Mouse (Mus musculus) gastrocnemius, adult 8-10 months (tissue): ENCODE results near the gene Irf9. TPM values are rescaled to one million over a fixed set of nuclear protein-coding genes. Genes with fewer than 3 reads are reported as not detected.
A peak's percentile ranks its signal among the peaks of the same experiment; 100 is the strongest.

ENCODE experiments used
- DNase-seq, 2 experiments: peaks; one replicate each; pipeline ENCODE4 v3.0.0; 2022; ENCODE audit warnings: low spot score in 2 of 2
- total RNA-seq, 4 experiments: library from RNA; stranded (reverse); gene quantifications; 2 replicates each; pipeline ENCODE4 v1.2.4; 2022

The Irf9 gene
- total RNA-seq, 4 experiments from 2014 or later = 2.4 to 3.0 (median 2.5) TPM

DNA sequence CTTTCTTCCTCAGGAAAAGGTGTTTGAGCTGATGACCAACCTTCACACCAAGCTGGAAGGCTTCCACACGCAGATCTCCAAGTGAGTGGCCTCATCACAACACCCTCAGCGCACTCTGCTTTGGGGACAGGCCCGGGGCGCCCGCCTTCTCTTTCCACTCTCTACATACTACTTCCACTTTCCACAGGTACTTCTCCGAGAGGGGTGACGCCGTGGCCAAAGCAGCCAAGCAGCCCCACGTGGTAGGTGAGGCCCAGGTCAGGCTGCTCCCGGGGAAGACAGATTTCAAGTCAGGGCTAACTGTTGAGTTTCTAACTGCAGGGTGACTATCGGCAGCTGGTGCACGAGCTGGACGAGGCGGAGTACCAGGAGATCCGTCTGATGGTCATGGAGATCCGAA is 22.6 kb upstream of the Irf9 start:
- DNase-seq = no peak

DNA sequence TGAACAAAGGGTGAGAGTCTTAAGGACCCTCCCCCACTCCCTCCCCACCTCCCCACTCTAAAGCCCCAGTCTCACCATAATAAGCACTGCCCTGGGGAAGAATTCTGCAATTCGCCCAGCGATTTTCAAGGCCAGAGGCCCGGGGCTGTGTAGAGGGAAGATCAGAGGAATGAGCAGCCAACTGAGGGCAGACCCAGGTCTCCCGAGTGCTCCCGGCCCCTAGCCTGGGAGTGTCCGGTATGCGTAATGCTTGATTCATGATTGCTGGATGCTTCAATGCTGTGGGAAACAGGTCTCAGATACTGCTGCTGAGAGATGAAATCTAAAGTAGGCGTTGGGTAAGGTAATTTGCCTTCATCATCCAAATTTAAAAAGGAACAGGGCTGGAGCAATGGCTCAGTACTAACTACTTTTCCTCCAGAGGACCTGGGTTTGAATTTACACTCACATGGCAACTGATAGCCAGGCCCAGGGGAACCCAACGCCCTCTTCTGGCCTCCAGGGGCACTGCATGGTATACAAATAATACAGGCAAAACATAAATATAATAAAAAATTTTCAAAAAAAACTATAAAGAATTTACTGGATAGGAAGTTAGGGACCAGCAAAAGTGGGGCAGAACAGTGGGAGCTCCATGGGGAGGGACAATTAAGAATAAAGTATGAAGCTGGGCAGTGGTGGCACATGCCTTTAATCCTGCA is 21.2 kb upstream of the Irf9 start:
- DNase-seq = no peak

DNA sequence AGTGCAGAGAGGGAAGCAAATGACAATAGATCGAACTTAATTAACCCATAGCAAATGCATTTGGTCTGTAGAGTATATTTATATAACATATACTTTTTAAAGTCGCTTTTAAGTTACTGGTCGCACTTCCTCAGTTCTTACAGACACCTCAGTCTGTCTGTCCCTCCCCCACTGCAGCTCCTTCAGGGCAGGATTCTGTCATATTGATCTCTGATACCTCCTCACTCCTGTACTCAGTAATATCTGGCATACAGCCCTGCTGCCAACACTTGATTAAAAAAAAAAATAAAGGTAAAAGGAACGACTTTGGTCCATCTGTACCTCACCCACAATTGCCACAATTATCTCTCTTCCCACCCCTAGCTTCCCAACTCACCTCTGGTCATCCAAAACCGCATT is 19.1 kb upstream of the Irf9 start:
- DNase-seq = no peak

DNA sequence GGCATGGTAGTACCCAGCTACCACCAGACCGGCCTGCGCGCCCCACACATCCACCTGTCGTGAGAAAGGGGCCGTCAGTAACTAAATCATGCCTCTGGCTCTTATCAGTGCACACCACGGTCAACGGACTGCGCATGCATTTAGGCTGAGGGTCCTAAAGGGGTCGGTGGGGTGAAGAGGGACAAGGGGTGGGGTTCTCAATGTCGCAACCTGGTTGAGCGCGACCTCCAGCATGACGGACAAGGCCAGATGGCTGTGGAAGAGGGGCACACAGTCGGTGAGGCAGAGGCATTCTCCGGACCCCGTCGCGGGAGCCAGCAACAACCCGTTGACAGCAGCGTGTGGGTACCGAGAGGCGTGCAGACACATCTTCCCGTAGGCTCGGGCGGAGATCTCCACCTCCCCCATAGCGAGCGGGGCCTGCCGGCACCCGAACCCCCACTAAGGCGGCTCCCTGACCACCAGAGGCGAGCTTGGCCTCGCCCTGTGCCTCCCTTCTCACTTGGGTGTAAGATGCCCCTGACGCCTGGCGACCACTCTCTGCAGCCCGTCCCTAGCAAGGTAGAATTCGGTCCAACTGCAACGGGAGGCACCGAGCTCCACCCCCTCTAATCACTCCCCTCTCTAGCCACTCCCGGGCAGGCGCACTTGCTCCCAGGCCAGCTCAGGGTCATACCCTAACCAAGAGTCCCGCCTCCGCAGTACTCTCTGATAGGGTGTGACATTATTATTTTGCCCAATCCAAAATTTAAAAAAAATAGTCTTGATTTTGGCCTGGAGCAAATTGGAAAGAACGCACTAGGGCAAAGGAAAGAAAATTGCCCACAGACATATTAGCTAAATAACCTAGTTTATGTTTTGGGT is 18.4 kb upstream of the Irf9 start, which contains the start of gene Emc9:
Gene Emc9 (minus strand): TSS at position 601 of the 864 bp plus-strand sequence.
- DNase-seq = peak; percentile 70 to 79

DNA sequence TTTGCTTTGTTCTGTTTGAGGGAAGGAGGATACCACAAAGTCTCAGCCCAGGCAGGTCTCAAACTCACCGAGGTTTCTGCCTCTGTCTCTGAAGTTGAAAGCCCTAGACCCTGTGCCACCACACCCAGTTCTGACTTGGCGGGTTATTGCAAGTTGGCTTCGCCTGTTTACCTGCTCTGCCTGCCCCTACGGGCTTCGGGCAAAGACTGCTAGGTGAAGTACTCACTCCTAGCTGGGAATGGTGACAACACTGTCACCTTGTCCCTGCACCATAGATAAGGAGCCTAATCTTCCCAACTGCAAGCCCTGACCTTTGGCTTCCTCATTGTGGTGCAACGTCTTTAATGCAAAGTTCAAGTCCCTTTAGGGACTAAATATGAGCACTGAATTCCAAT is 17.8 kb upstream of the Irf9 start:
- DNase-seq = no peak

DNA sequence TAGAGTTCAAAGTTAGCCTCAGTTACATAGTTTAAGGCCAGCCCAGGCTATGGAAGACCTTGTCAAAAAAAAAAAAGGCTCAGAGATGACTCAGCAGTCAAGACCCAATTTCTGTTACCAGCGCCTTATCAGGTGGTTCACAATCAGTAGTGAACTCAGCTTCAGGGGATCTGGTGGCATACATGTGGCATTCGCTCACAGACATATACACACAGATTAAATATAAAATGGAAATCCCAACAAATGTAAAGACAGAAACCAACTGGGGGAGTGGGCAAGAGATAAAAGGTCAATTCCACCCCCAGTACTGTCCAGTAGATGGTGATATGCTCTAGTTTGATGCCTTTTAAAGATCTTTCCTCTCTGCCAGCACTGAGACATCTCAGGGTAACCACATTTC is 17.2 kb upstream of the Irf9 start:
- no peak for DNase-seq

DNA sequence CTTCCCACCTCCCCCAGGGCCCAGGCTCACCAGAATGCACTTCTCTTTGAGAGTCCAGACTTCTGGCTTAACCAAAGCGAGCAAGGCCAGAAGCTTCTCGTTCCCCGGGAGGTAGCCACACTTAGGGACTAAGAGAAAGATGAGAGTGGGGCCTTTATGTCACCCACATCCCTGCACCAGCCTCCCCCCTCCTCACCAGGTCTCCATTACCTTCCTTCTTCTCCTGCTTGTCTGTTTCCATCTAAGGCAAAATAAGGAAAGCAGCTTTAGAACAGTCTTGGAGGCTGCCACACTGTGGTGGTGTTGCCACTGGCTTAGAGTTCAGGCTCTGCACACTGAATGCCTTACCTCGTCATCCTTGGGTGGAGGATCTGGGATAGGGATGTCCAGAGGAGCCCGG is 14.1 kb upstream of the Irf9 start:
- DNase-seq = no peak

DNA sequence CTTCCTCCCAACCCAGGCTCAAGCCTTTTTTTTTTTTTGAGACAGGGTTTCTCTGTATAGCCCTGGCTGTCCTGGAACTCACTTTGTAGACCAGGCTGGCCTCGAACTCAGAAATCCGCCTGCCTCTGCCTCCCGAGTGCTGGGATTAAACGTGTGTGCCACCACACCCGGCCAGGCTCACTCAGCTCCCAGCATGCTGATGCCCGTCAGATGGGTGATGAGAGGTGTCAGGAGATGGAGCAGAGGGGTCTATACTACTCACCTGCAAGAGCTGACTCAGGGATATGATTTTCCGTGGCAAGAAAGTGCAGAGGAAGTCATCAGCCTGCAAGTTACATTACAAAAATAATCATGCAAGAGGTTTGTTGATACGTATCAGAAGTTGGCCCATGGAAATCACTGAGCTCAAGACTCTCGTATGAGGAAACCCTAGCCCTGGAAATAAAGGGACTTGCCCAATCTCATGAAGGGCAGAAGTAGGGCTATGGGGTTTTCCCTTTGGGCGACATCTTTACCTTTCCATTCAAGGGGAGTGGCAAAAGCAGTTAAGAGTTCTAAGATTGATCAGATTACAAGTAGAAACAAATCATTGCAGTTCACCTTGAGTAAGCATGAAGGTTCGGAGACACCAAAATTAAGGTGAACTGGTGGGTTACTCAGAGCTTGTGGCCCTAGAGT is 13.5 kb upstream of the Irf9 start:
- DNase-seq = no peak

DNA sequence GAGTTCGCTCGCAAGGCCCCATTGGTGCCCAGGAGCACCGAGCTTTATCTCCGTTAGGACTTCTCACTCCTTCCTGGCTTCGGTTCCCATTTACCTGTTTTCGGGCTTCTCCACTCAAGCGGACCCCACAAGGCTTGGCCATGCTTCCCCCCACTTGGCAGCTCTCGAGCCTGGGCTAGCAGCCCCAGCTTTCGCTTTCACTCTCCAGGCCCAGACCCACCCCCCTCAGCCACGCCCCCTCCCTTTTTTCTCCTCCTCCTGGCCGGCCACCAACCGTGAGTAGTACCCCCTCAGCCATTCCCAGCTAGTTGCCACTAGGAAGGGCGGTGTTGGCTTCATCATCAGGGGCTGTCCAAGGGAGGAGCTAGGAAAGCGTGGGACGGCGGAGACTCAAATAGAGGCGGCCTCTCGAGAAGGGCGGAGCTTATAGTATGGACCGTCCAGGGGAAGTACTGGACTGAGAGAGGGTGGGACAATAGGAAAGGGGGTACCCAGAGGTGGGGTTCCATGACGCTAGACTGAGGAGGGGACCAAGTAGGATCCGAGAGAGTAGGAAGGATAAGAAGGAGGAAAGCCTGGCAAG is 12.5 kb upstream of the Irf9 start, which contains the start of gene Psme2:
Gene Psme2 (minus strand): TSS at position 366 of the 583 bp plus-strand sequence.
- peak; percentile 89 to 94 for DNase-seq

DNA sequence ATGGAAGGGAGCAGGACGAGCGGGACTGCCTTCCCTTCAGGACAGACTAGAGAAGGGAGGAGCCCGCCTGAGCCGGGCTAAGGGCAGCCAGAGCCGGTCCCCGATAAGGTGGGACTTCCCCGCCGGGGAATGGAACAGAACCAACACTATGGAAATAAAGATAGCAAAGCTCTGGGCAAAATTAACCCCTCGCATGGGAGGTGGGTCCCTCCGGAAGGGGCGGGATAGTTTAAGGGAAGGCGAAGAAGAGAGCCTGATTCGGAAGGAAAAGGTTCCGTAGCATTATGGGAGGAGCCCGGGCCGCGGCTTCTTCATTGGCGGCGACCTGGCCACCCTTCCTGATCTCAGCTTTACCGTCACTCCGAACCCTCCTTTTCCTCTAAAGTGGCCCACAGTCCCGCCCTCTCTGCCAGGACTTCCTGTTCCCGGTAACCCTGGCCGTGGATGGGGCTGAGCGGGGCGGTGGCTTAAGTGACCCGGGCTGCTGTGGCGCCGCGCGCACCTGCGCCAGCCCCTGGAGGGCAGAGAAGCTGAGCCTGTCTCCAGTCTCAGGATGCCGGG is 12.0 kb upstream of the Irf9 start, which contains the start of gene Rnf31:
Gene Rnf31 (plus strand): TSS at position 378 of the 561 bp plus-strand sequence.
- peak; percentile 94 to 95 for DNase-seq

DNA sequence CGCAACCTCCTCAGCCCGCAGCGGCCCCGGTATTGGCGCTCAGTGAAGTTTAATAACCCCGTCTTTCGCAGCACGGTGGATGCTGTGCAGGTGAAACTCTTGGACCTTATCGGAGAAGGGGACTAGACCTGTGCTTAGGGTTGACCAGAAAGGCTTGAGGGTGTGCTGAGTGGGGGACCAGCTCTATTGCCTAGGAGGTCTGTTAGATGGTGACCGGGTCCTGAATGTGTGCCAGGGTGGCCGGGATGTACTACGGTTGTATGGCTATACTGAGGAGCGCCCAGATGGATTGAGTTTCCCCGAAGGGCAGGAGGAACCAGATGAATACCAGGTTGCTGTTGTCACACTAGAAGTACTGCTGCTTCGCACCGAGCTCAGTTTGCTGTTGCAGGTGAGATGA is 11.1 kb upstream of the Irf9 start:
- DNase-seq = no peak

DNA sequence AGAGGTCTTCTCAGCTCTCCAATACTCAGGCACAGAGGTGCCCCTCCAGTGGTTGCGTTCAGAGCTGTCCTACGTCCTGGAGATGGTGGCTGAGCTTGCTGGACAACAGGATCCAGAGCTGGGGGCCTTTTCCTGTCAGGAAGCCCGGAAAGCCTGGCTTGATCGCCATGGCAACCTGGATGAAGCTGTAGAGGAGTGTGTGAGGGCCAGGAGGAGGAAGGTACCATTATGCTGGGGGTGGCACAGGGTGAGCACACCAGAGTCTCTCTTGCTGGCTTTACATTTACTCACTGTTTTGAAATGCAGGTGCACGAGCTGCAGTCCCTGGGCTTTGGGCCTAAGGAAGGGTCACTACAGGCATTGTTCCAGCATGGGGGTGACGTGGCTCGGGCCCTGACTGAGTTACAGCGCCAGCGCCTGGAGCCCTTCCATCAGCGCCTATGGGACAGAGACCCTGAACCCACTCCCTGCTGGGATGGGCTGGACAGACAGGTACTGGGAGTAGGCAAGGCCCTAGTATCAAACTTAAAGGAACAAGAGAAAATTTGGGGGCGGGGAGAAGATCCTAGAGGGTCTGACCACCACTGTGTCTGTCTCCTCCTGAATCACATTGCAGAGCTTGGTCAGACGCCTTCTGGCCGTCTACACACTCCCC is 7.2 kb upstream of the Irf9 start:
- DNase-seq = no peak

DNA sequence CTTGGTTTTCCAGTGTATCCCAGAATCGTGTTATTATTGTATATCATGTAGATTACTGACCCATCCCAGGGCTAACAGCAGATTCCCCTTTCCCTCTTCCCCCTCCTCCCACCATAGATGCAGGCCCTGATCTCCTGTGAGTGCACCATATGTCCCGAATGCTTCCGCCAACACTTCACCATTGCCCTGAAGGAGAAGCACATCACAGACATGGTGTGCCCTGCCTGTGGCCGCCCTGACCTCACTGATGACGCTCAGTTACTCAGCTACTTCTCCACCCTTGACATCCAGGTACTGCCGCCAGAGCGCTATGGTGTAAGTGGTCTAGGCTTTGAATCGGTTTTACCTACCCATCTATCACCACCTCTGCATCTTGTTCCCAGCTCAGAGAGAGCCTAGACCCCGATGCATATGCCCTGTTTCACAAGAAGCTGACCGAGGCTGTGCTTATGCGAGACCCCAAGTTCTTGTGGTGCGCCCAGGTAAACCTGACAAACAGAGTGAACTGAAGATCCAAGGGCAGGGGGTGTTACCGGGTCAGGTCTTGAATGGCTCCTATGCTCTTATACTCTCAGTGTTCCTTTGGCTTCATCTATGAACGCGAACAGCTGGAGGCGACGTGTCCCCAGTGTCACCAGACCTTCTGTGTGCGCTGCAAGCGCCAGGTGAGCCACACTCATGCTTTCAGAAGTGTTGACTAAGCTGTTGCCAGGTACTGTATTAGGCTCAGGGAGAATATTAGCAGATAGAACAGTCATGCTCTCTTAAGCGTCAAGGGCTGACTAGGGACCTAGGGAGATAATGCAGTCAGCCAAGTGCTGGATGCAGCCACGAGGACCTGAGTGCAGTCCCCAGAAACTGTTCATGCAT is 4.6 kb upstream of the Irf9 start:
- no peak for DNase-seq

DNA sequence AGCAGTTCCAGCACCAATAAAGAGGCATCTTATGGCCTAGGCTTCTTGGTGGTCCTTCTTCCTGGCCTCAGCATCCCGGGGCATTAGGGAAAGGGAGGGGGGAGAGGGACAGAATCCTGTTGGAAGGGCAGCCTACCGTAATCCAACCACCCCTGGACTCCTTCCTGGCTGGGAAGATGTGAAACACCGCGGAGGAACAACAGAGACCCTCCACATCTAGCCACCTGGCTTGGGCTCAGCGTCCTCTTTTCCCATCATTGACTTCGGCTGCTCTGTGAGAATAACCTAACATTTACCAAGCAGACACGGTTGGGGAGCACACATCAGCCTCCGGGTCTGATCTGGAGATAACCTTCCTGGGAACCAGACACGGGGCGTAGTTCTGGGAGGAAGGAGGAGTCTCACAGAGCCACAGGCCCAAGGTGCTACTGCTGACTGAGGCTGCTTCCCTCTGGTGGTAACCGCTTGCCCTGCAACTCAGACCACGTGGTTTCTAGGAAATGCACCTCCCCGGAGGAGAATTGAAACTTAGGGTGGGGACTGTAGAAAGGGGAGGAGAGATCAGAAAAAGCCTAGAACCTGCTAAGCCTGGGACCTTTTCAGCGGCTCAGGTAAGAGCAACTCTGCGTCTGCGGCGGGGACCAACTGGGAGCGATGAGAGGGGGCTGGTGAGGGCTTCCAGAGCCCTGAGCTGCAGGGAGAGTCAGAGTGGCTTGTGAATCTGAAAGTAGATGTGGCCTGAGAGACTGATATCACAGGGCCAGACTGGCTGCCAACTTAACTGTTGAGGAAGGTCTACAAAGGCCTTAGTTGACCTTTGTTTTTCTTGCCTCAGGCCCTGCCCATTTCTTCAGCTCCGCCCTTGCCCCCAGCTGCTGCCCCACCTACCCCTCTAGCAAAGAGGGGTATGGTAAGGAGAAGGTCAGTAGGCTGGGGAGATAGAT is 534 bp downstream of the Irf9 start:
- peak; percentile 86 to 89 for DNase-seq

DNA sequence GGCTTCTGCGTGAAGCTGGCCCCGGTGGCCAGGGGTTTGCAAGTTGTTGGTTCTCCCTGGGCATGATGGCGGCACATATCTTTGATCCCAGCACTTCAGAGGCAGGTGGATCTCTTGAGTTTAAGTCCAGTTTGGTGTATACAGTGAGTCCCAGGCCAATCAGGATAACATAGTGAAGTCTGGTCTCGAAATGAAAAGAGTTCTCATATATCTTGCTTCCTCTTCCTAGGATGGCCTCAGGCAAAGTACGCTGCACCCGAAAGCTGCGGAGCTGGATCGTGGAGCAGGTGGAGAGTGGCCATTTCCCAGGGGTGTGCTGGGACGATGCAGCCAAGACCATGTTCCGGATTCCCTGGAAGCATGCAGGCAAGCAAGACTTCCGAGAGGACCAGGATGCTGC is 1.5 kb downstream of the Irf9 start:
- DNase-seq = no peak

DNA sequence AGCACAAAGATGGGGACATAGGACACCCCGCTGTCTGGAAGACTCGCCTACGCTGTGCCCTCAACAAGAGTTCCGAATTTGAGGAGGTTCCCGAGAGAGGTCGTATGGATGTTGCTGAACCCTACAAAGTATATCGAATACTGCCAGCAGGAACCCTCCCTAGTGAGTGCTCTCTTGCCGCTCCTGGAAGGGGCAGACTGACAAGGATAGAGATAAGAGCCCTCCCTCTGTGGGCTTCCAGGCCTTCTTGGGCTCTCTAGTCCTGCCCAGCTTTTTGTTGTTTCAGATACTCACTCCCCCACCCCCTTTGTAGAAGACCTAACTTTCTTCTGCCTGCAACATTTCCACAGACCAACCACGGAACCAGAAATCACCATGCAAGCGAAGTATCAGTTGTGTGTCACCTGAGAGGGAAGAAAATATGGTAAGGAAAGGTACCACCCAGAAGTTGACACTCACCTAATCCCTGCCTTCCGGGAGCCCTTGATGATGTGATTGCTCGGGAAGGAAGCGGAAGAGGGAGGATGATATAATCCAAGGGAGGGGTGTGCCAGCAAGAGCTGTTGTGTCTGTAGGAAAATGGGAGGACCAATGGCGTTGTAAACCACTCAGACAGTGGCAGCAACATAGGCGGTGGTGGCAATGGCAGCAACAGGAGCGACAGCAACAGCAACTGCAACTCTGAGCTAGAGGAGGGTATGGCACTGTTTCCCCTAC is 2.5 kb downstream of the Irf9 start:
- no peak for DNase-seq

DNA sequence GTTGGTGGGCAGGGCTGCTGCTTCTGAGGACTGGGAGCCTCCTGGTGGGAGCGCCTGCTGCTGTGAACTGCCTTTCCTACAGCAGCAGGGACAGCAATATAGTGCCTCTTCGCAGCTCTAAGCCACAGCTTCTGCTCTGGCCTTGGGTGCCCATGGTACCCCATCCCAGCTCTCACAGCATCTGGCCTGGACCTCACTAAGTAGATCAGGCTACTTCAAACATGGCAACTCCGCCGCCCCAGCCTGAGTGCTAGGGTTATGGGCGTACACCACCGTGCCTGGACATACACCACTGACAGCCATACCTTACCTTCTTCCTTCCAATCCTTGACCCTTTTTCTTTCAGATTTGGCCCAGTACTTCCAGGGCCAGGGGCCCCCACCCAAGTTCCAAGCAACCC is 5.0 kb downstream of the Irf9 start:
- no peak for DNase-seq

DNA sequence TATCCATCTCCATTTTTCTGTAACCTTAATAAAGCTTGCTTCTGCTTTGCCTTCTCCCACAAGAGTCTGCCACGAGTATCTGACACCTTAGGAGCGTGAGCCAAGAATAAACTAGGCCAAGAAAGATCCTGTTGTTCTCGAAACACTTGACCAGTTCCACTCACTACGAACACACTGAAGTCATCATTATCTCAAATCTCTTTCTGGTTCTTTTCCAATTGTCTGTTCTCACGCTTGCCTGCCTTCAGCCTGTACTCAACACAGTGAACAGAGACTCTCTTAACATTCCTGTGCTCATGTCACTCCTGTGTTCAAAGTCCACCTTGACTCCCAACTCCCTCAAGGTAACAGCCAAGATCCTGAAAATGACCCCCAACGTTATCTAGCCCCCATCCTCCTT is 10.0 kb downstream of the Irf9 start:
- no peak for DNase-seq
